Mouse (Mus musculus): Measurements from ENCODE around the gene Spsb3.

DNA sequence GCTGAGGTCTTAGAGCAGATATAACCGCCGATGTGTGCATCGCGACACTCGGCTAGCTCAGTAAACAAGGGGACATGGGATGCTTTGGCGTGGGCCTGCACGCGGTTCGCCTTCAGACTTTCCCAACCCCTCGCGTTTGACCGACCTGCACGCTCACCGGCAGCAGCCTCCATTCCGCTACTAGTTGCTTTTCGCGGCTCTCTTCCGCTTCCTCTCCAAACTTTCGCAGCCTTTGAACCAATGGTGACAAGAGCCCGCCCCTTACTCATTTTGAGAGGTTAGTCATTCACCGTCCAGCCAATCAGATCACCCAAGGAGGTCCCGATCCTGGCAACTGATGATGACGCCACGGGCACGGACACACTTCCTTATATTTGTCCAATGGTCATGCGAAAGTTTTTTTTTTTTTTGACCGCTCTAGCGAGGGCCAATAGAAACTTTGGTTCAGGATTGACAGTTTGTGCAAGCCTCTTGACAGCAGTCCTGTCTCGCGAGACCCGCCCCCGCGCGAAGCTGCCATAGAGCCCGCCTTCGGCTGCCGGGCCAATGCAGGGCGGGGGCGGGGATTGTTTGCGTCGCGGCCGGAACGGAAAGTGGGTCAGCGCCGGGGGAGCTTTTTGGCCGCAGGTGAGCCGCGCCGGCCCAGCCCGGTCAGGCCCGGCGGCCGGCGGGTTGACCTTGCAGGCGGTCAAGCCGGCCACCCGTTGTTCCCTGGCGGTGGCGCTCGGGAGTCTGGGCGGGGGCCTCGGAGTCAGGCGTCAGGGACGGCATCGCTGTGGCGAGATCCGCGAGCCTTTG lies at the start of gene Spsb3, which contains the start of gene Nubp2:
- TF ChIP-seq GATA1 (IDR thresholded peaks at IDR 0.05; ENCODE audit: low read length) (no peak), TAL1 (IDR thresholded peaks at IDR 0.05; ENCODE audit: low read length) (no peak)
